Mouse (Mus musculus) bone marrow, adult 2 months (tissue): ENCODE measurements around the gene Phf23.
"Not testable (repeated sequence)": the region's sequence is repeated elsewhere in the genome, so short reads cannot be mapped to it uniquely, and the experiment has no call there.

Source experiments
- CTCF ChIP-seq: fragments of 200-500 bp; IDR thresholded peaks from 2 replicates; pipeline ENCODE4 v1.5.1; 2011; ENCODE audit warnings: low read length, control low read depth; ENCODE audit not compliant: control insufficient read depth, insufficient read depth
- POLR2A ChIP-seq: fragments of 200-500 bp; IDR thresholded peaks from 2 replicates; pipeline ENCODE4 v1.6.1; 2011; ENCODE audit warnings: low read depth, mild to moderate bottlenecking, control low read depth, low read length, borderline replicate concordance; ENCODE audit not compliant: control insufficient read depth

GRCm38 (mm10) chr11:69955618-69956017, 40.0 kb upstream of the Phf23 start:
- not testable (repeated sequence) for TF ChIP-seq CTCF, POLR2A
